10 mouse cellular contexts compared by ENCODE assay signal in genomic region chr10:22000491-22001306, GRCm38 (mm10).
A peak's percentile ranks its signal among the peaks of the same experiment; 100 is the strongest.
DNase-seq lines count a peak whose midpoint lies in the region; ATAC-seq and TF ChIP-seq lines count a peak whose summit lies in the region.
"Had no signal": no experiment of that assay in that cellular context is flagged by ENCODE, and none has a peak within 500 bp of the region (broad histone marks: within the 10 kb centered on the region; RNA-seq: fewer than 3 reads in every experiment).

No protein-coding gene starts in this region.

- H3K9me3 ChIP-seq in intestine, postnatal 0 days (ENCODE audit: control insufficient read depth) = no peaks in the 10 kb centered on the region
- H3K9me3 ChIP-seq in intestine, embryonic 16.5 days (ENCODE audit: control insufficient read depth, low read length) = no peaks in the 10 kb centered on the region
- no peaks in the 10 kb centered on the region for H3K9me3 ChIP-seq in kidney, embryonic 15.5 days (replicated peaks)
- no peaks in the 10 kb centered on the region for H3K9me3 ChIP-seq in forebrain, embryonic 11.5 days (ENCODE audit: control insufficient read depth, low read length)
- H3K9me3 ChIP-seq: hindbrain, embryonic 12.5 days; midbrain, embryonic 15.5 days had no signal

- no peaks in the 10 kb centered on the region for H3K27me3 ChIP-seq in intestine, postnatal 0 days (replicated peaks; ENCODE audit: control insufficient read depth, insufficient read depth, low read length)
- no peaks in the 10 kb centered on the region for H3K27me3 ChIP-seq in intestine, embryonic 16.5 days (replicated peaks; ENCODE audit: control insufficient read depth, insufficient read depth, low read length)
- H3K27me3 ChIP-seq in kidney, embryonic 15.5 days = no peaks in the 10 kb centered on the region
- H3K27me3 ChIP-seq in forebrain, embryonic 11.5 days (ENCODE audit: control insufficient read depth, insufficient read depth, low read length) = no peaks in the 10 kb centered on the region
- H3K27me3 ChIP-seq: hindbrain, embryonic 12.5 days; midbrain, embryonic 15.5 days had no signal

- H3K27ac ChIP-seq in intestine, postnatal 0 days (ENCODE audit: low read depth, low read length) = no peak overlapping the region
- no peak overlapping the region for H3K27ac ChIP-seq in intestine, embryonic 16.5 days (ENCODE audit: low read length)
- H3K27ac ChIP-seq in kidney, embryonic 15.5 days = no peak overlapping the region
- H3K27ac ChIP-seq in forebrain, embryonic 11.5 days (ENCODE audit: low read depth, low read length) = no peak overlapping the region
- H3K27ac ChIP-seq: hindbrain, embryonic 12.5 days; midbrain, embryonic 15.5 days had no signal

- ATAC-seq in intestine, postnatal 0 days = peak; percentile 55
- ATAC-seq in intestine, embryonic 16.5 days = no peak
- ATAC-seq in kidney, embryonic 15.5 days (replicated peaks; ENCODE audit: low FRiP score) = peak; percentile 73; the same call in 1 of the 2 replicates
- no peak for ATAC-seq in forebrain, embryonic 11.5 days (replicated peaks; ENCODE audit: low FRiP score)
- ATAC-seq: midbrain, embryonic 15.5 days had no signal

- DNase-seq in adrenal gland, postnatal 10 days = peak; percentile 43
- no peak for DNase-seq in adrenal gland, postnatal 25 days
- peak; percentile 58 for DNase-seq in 3134 (ENCODE audit: extremely low read depth, insufficient read length, low spot score)
- no peak for DNase-seq in thymus, postnatal 0 days (ENCODE audit: low spot score)
- DNase-seq in forebrain, embryonic 11.5 days (ENCODE audit: low spot score) = no peak

- H3K9ac ChIP-seq in intestine, postnatal 0 days (ENCODE audit: low read depth, low read length) = no peak overlapping the region
- no peak overlapping the region for H3K9ac ChIP-seq in intestine, embryonic 16.5 days (ENCODE audit: low read depth, low read length)
- no peak overlapping the region for H3K9ac ChIP-seq in kidney, embryonic 15.5 days
- H3K9ac ChIP-seq in forebrain, embryonic 11.5 days (ENCODE audit: low read length) = no peak overlapping the region
- H3K9ac ChIP-seq: hindbrain, embryonic 12.5 days; midbrain, embryonic 15.5 days had no signal

- H3K4me3 ChIP-seq in intestine, postnatal 0 days (ENCODE audit: low read depth, low read length) = no peak overlapping the region
- no peak overlapping the region for H3K4me3 ChIP-seq in intestine, embryonic 16.5 days (ENCODE audit: low read length)
- no peak overlapping the region for H3K4me3 ChIP-seq in kidney, embryonic 15.5 days (replicated peaks)
- H3K4me3 ChIP-seq in forebrain, embryonic 11.5 days (ENCODE audit: low read depth, low read length) = no peak overlapping the region
- H3K4me3 ChIP-seq: hindbrain, embryonic 12.5 days; midbrain, embryonic 15.5 days had no signal

- no peak overlapping the region for H3K4me2 ChIP-seq in intestine, postnatal 0 days (replicated peaks; ENCODE audit: low read depth)
- H3K4me2 ChIP-seq in intestine, embryonic 16.5 days (ENCODE audit: low read depth, low read length) = no peak overlapping the region
- H3K4me2 ChIP-seq in kidney, embryonic 15.5 days = no peak overlapping the region
- H3K4me2 ChIP-seq in forebrain, embryonic 11.5 days (ENCODE audit: low read depth, low read length, severe bottlenecking) = no peak overlapping the region
- H3K4me2 ChIP-seq: hindbrain, embryonic 12.5 days had no signal

- no peak for TF ChIP-seq CTCF in intestine, postnatal 0 days (IDR thresholded peaks at IDR 0.05; ENCODE audit: low read depth)

- peaks cover 37% of the 10 kb centered on the region for H3K36me3 ChIP-seq in intestine, postnatal 0 days (ENCODE audit: control insufficient read depth, insufficient read depth)
- no peaks in the 10 kb centered on the region for H3K36me3 ChIP-seq in intestine, embryonic 16.5 days (ENCODE audit: control insufficient read depth, insufficient read depth, low read length)
- H3K36me3 ChIP-seq in kidney, embryonic 15.5 days = peaks cover 29% of the 10 kb centered on the region
- H3K36me3 ChIP-seq in forebrain, embryonic 11.5 days (ENCODE audit: control insufficient read depth, insufficient read depth, low read length) = no peaks in the 10 kb centered on the region

- 60% methylated on average over 10 of the region's 10 CpGs for WGBS in intestine, postnatal 0 days
- 66% methylated on average over 10 of the region's 10 CpGs for WGBS in intestine, embryonic 16.5 days
- WGBS in kidney, embryonic 15.5 days = 60% methylated on average over 10 of the region's 10 CpGs
- 65% methylated on average over 10 of the region's 10 CpGs for WGBS in forebrain, embryonic 11.5 days

- 0 out of 2 replicates have a peak, but pooled peaks cover 3% of the 10 kb centered on the region for H3K4me1 ChIP-seq in intestine, postnatal 0 days (replicated peaks; ENCODE audit: control insufficient read depth, insufficient read depth, low read length)
- H3K4me1 ChIP-seq in intestine, embryonic 16.5 days (ENCODE audit: control insufficient read depth, insufficient read depth, low read length) = no peaks in the 10 kb centered on the region
- peaks cover 12% of the 10 kb centered on the region; the same call in 1 of the 2 replicates for H3K4me1 ChIP-seq in kidney, embryonic 15.5 days
- H3K4me1 ChIP-seq in forebrain, embryonic 11.5 days (replicated peaks; ENCODE audit: control insufficient read depth, insufficient read depth, low read length) = no peaks in the 10 kb centered on the region

Comparison
In these comparisons a context has a peak if more than half of its experiments do, and no peak if none do; other contexts are left out.
1. DNase-seq: peak in adrenal gland, postnatal 10 days (single experiment) and 3134 (single experiment); none in adrenal gland, postnatal 25 days (single experiment), thymus, postnatal 0 days (single experiment) and forebrain, embryonic 11.5 days (single experiment).
2. ATAC-seq: peak in intestine, postnatal 0 days (single experiment) and kidney, embryonic 15.5 days (single experiment); none in intestine, embryonic 16.5 days (single experiment) and forebrain, embryonic 11.5 days (single experiment).